Mouse (Mus musculus): ENCODE results near the gene B3gat1.

B3gat1 gene

GRCm38 (mm10) chr9:26776122-26776902, 42.8 kb downstream of the B3gat1 start:
- peak; percentile 77 for DNase-seq (ENCODE audit: low spot score)

- no peak for DNase-seq (ENCODE audit: low spot score)
Observed at GRCm38 (mm10) chr9:26778421-26778820, 44.9 kb downstream of the B3gat1 start.

- no peak for DNase-seq (ENCODE audit: low spot score)
Observed at GRCm38 (mm10) chr9:26783414-26783975, 50.0 kb downstream of the B3gat1 start.

GRCm38 (mm10) chr9:26792829-26793228, 59.3 kb downstream of the B3gat1 start:
- DNase-seq (ENCODE audit: low spot score): no peak

- DNase-seq (ENCODE audit: low spot score): no peak
Observed at GRCm38 (mm10) chr9:26798205-26798604, 64.7 kb downstream of the B3gat1 start.

GRCm38 (mm10) chr9:26798731-26799130, 65.2 kb downstream of the B3gat1 start:
- no peak for DNase-seq (ENCODE audit: low spot score)

- no peak for DNase-seq (ENCODE audit: low spot score)
Observed at GRCm38 (mm10) chr9:26800357-26800756, 66.8 kb downstream of the B3gat1 start.

- no peak for DNase-seq (ENCODE audit: low spot score)
Observed at GRCm38 (mm10) chr9:26804321-26804720, 70.8 kb downstream of the B3gat1 start.

GRCm38 (mm10) chr9:26805935-26806666, 72.6 kb downstream of the B3gat1 start, which contains the start of gene Glb1l2:
Glb1l2 (minus strand) TSS chr9:26806468.
- peak; percentile 50 for DNase-seq (ENCODE audit: low spot score)

- no peak for DNase-seq (ENCODE audit: low spot score)
Observed at GRCm38 (mm10) chr9:26808735-26809134, 75.2 kb downstream of the B3gat1 start.

Data from layer of hippocampus, adult 9-10 months (tissue).